Mouse (Mus musculus) left cerebral cortex, postnatal 4 days (tissue): Measurements from ENCODE around the gene Retreg3. TPM values are rescaled to one million over a fixed set of nuclear protein-coding genes. Genes with fewer than 3 reads are reported as not detected.
"Not testable (repeated sequence)": the region's sequence is repeated elsewhere in the genome, so short reads cannot be mapped to it uniquely, and the experiment has no call there.

Experiments used
- DNase-seq: peaks from one replicate; pipeline ENCODE4 v3.0.0-alpha.2; 2022
- intact Hi-C: fragments of 180-260 bp; cut with DNase I; formaldehyde crosslinking; loops from one replicate; pipeline ENCODE4 v1.15.1; 2025
- total RNA-seq, 2 experiments: library from RNA; stranded (reverse); gene quantifications; 2 replicates each; pipeline ENCODE4 v1.2.3; 2021

Gene Retreg3
- total RNA-seq: 10 to 100 TPM; 48.9 to 49.2 TPM

- peak; percentile 100 for DNase-seq
- intact Hi-C loops: no loop called here
Observed at GRCm38 (mm10) chr11:101119761-101120544, at the start of gene Retreg3, which contains the start of gene Tubg1. Retreg3 (minus strand) TSS chr11:101119893. Tubg1 (plus strand) TSS chr11:101119938.

GRCm38 (mm10) chr11:101168301-101168980 lies 48.7 kb upstream of the Retreg3 start:
- no peak for DNase-seq
- intact Hi-C loops: no loop called here

- intact Hi-C loops: no loop called here
- no peak for DNase-seq
Observed at GRCm38 (mm10) chr11:101167963-101168300, 48.2 kb upstream of the Retreg3 start.

DNA sequence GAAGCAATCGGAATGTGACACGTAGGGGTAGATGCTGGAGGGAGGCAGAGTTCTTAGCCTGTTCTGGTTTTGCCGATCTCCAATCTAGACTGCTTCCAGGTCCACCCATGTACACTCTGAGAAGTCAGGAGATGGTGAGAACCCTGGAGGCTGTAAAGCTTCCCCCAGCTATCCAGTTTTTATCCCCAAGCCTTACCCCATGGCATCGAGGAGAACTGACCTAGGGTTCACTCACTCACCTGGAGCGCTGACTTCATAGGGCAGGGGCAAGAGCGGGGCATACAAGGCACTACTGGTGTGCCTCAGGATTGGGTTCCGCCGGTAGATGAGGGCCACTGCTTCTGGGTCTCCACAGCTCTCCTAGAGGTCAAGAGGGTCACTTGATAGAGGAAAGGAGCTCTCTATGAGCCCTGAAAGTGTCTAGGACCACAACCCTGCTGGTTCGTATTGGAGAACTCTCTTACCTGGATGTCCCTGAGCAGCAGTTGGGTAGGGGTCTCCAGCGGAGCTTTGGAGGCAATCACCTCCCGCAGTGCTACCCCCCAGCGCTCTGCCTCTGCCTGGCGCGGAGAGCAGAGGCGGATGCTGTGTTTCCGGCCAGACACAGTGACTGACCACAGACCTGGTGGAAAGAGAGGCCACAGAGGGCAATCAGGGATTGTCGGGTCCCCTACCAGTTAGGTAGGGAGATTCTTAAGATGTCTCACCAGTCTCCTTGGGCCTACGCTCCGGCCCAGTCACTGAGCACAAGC lies 47.7 kb upstream of the Retreg3 start:
- intact Hi-C loops: no loop called here
- DNase-seq: no peak

DNA sequence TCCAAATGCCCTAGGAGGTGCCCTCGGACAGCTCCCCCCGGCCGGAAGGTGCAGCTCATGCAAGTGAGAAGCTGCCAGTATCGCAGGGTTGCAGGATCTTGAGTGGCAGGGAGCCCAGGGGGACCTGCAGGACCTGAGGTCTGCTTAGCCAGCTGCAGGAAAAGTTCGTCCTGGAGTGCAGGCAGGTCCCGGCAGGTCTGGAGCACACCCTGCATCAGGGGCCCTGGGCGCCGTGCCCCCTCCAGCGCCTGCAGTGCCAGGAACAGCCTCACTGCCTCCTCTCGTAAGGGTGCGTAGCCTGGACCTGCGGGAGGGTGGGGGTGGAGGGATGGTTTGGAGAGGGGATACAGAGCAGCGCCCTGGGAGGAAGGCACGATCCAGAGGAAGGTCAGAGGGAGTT lies 46.7 kb upstream of the Retreg3 start:
- no peak for DNase-seq
- intact Hi-C loops: no loop called here

- no peak for DNase-seq
- intact Hi-C loops: no loop called here
Observed at GRCm38 (mm10) chr11:101164677-101165580, 45.2 kb upstream of the Retreg3 start.

DNA sequence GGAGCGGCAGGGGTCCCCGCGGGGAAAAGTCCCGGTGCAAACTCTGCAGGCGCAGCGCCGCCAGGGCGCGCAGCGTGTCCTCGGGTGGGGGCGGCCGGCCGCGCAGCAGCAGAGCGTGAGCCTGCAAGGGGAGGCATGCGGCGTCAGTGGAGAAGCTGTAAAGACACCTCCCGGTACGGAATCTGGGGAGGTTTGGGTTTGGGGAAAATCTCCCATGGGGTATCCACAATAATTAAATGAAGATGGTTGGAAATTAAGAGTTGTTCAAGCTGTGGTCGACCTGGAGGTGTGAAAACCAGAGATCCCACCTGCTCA lies 44.6 kb upstream of the Retreg3 start:
- no peak for DNase-seq
- intact Hi-C loops: no loop called here

DNA sequence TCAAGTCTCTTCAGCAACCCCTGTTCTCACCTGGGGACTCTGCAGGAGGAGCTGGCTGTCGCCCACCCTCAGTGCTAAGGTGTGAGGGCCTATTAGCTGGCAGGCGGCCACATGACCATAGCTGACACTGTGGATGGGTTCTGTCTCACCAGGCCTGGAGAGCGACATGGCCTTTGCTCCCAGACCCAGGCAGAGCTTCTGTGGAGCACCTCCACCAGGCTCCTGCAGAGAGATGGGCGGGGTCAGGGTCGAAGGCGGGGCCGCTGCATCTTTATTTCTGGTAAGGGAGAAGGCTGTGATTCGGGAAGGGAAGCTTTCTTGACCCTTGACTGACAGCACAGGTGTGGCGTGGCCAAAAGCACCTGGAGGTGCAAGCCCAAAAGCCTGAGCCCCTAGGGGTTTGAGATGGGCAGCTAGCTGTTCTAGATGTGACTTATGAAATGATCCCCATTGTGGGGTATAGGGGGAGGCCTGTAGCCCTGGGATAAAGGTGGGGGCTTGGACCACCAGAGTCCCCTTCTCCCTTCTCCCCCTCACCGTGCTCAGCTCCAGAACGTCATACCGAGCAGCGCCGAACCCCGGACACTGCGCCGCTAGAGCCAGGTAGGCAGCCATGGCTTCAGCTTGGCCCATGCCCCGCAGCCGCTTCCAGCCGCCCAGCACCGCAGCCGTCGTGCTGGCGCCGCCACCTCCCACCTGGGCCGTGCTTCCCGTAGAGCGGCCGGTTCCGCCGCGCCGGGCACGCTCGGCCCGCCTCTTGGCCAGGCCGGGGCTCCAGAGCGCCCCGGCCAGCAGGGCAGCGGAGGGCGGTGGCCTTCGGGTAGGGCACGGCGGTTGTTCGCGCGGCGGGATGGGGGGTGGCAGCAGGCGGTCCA lies 44.0 kb upstream of the Retreg3 start:
- DNase-seq: no peak
- intact Hi-C loops: no loop called here

- intact Hi-C loops: no loop called here
- peak; percentile 57 for DNase-seq
Observed at GRCm38 (mm10) chr11:101162772-101163171, 43.1 kb upstream of the Retreg3 start.

GRCm38 (mm10) chr11:101162301-101162700 lies 42.6 kb upstream of the Retreg3 start:
- intact Hi-C loops: no loop called here
- DNase-seq: no peak

GRCm38 (mm10) chr11:101161551-101161950 lies 41.9 kb upstream of the Retreg3 start:
- DNase-seq: no peak
- intact Hi-C loops: no loop called here

GRCm38 (mm10) chr11:101160981-101161505 lies 41.4 kb upstream of the Retreg3 start:
- intact Hi-C loops, DNase-seq: not testable (repeated sequence)

- intact Hi-C loops, DNase-seq: not testable (repeated sequence)
Observed at GRCm38 (mm10) chr11:101160151-101160550, 40.5 kb upstream of the Retreg3 start.

DNA sequence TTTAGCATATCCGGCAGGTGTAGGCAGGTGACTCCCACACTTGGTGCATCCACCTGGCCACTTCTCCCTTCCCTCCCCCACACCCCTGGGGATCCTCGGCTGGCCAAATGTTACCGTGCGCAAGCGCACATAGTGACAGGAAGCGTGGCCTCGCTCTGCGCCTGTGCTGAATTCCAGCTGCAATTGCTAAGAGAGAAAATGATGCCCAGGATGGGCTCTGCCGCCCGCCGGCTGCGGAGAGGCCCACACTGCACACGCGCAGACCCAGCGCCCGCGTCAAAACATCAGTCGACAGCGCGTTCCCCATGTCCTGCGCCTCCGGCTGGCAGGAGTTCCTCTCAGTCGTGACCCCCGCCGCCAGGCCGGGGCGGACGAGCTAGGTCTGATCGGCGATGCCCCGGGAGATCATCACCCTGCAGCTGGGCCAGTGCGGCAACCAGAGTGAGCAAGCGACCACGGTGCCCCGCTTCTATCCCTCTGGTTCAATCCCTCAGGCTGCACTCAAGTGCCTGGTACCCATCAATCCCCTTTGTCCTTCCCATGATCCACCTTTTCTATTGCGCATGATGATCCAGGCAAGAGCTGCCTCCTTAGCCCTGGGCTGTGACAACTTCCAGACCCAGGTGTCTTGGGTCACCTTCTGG lies 36.2 kb upstream of the Retreg3 start, which contains the start of gene Tubg2:
Gene Tubg2, plus strand, starts transcription at position 180 of the 644 bp plus-strand sequence.
- peak; percentile 65 for DNase-seq
- intact Hi-C loops: no loop called here

- intact Hi-C loops: no loop called here
- DNase-seq: no peak
Observed at GRCm38 (mm10) chr11:101155151-101155550, 35.5 kb upstream of the Retreg3 start.

GRCm38 (mm10) chr11:101154648-101155047 lies 35.0 kb upstream of the Retreg3 start:
- intact Hi-C loops: no loop called here
- DNase-seq: no peak

- no peak for DNase-seq
- intact Hi-C loops: no loop called here
Observed at GRCm38 (mm10) chr11:101152825-101153224, 33.1 kb upstream of the Retreg3 start.

DNA sequence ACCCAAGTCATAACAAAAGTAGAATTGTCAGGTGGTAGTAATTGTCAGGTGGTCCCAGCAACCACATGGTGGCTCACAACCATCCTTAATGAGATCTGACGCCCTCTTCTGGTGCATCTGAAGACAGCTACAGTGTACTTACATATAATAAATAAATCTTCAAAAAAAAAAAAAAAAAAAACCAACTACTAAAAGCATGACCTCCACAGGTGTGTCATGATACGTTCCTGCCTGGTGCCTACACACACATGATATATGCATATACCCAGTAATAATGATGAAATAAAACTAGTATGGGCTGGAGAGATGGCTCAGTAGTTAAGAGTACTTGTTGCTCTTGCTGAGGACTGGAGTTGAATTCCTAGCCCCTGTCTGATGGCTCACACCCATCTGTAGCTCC lies 31.4 kb upstream of the Retreg3 start:
- DNase-seq: no peak
- intact Hi-C loops: no loop called here
